Comparison of ENCODE assay signal across 8 mouse cellular contexts in genomic region chr7:34393215-34393614, GRCm38 (mm10). TPM values are rescaled to one million over a fixed set of nuclear protein-coding genes. Genes with fewer than 3 reads are reported as not detected.
DNase-seq lines count a peak whose midpoint lies in the region; ATAC-seq and TF ChIP-seq lines count a peak whose summit lies in the region.

Lsm14a (minus strand) TSS chr7:34393315.

- H3K36me3 ChIP-seq in spleen, adult 2 months (ENCODE audit: control insufficient read depth, insufficient read depth, low read length), result 0 out of 2 replicates have a peak, but pooled peaks cover 3% of the 10 kb centered on the region
- no peaks in the 10 kb centered on the region for H3K36me3 ChIP-seq in limb, embryonic 14.5 days (ENCODE audit: control insufficient read depth, insufficient read depth, low read length)
- no peaks in the 10 kb centered on the region for H3K36me3 ChIP-seq in stomach, embryonic 14.5 days (ENCODE audit: control insufficient read depth, insufficient read depth, low read length)

- H3K9me3 ChIP-seq in limb, embryonic 14.5 days (ENCODE audit: control insufficient read depth, low read length), result no peaks in the 10 kb centered on the region
- no peaks in the 10 kb centered on the region for H3K9me3 ChIP-seq in stomach, embryonic 14.5 days (ENCODE audit: control insufficient read depth, low read depth, low read length)

- DNase-seq in spleen, adult 2 months (ENCODE audit: low read depth in 1 of 2, low spot score in 2 of 2), result no peak
- no peak for DNase-seq in spleen, adult 18-20 months
- no peak for DNase-seq in heart, postnatal 36 days
- no peak for DNase-seq in limb, embryonic 14.5 days (ENCODE audit: low spot score)
- no peak for DNase-seq in spleen, adult 12 weeks (ENCODE audit: low spot score)
- DNase-seq in testis, postnatal 10 days (ENCODE audit: low spot score), result no peak

- H3K4me3 ChIP-seq in spleen, adult 2 months (ENCODE audit: extremely low read depth, insufficient read depth, insufficient read length), result no peak within 1 kb of the TSS
- no peak within 1 kb of the TSS for H3K4me3 ChIP-seq in limb, embryonic 14.5 days (replicated peaks; ENCODE audit: low read length)
- H3K4me3 ChIP-seq in stomach, embryonic 14.5 days (ENCODE audit: low read depth, low read length), result no peak within 1 kb of the TSS

- no peak within 1 kb of the TSS for H3K9ac ChIP-seq in limb, embryonic 14.5 days (ENCODE audit: low read depth, low read length, severe bottlenecking)
- H3K9ac ChIP-seq in stomach, embryonic 14.5 days (replicated peaks; ENCODE audit: low read depth, low read length), result no peak within 1 kb of the TSS

- no peaks in the 10 kb centered on the region for H3K27me3 ChIP-seq in spleen, adult 2 months (ENCODE audit: control insufficient read depth, insufficient read depth, low read length)
- no peaks in the 10 kb centered on the region for H3K27me3 ChIP-seq in limb, embryonic 14.5 days (ENCODE audit: control insufficient read depth, insufficient read depth, low read length)
- no peaks in the 10 kb centered on the region for H3K27me3 ChIP-seq in stomach, embryonic 14.5 days (ENCODE audit: control insufficient read depth, insufficient read depth, low read length)

- no peak within 1 kb of the TSS for H3K4me2 ChIP-seq in limb, embryonic 14.5 days (replicated peaks; ENCODE audit: low read depth, low read length, severe bottlenecking)
- H3K4me2 ChIP-seq in stomach, embryonic 14.5 days (replicated peaks; ENCODE audit: low read depth, low read length), result no peak within 1 kb of the TSS

- H3K27ac ChIP-seq in spleen, adult 2 months (ENCODE audit: insufficient read depth, low read length), result no peak within 1 kb of the TSS
- H3K27ac ChIP-seq in limb, embryonic 14.5 days (replicated peaks; ENCODE audit: low read depth, low read length), result no peak within 1 kb of the TSS
- no peak within 1 kb of the TSS for H3K27ac ChIP-seq in stomach, embryonic 14.5 days (ENCODE audit: low read length)

- peaks cover 8% of the 10 kb centered on the region for H3K4me1 ChIP-seq in spleen, adult 2 months (ENCODE audit: control insufficient read depth, insufficient read depth, insufficient read length)
- H3K4me1 ChIP-seq in limb, embryonic 14.5 days (ENCODE audit: control insufficient read depth, insufficient read depth, low read length), result peaks cover 11% of the 10 kb centered on the region
- H3K4me1 ChIP-seq in stomach, embryonic 14.5 days (ENCODE audit: control insufficient read depth, insufficient read depth, low read length), result peaks cover 9% of the 10 kb centered on the region

- no peak for ATAC-seq in erythroid progenitor cell, adult 5-6 weeks (replicated peaks; ENCODE audit: low FRiP score, poor library complexity, severe bottlenecking)
- ATAC-seq in limb, embryonic 14.5 days (ENCODE audit: low FRiP score, low read depth), result no peak
- ATAC-seq in stomach, embryonic 14.5 days (ENCODE audit: insufficient number of reproducible peaks, insufficient read depth, low FRiP score, low read depth), result no peak

- intact Hi-C loops in heart, postnatal 36 days (cut with DNase I), result no loop called here

- no peak for TF ChIP-seq POLR2A in spleen, adult 2 months (IDR thresholded peaks at IDR 0.05; ENCODE audit: low read depth, low read length)
- no peak for TF ChIP-seq POLR2A in limb, embryonic 14.5 days (IDR thresholded peaks at IDR 0.05; ENCODE audit: borderline replicate concordance, extremely low read depth, insufficient read depth, insufficient read length)

- no peak for TF ChIP-seq CTCF in spleen, adult 2 months (IDR thresholded peaks at IDR 0.05; ENCODE audit: extremely low read depth, insufficient read depth, insufficient read length, insufficient replicate concordance)

RNA-seq across cellular contexts. Expression of gene Lsm14a, which starts in this region (rescaled TPM):
- polyA plus RNA-seq in spleen, adult 2 months (2012; rRNA removed), result 33.6 and 37.1 TPM in 2 replicates
- 116 and 158 TPM in 2 replicates for total RNA-seq in erythroid progenitor cell, adult 5-6 weeks (2015; ENCODE audit: low replicate concordance)
- total RNA-seq in erythroid progenitor cell, adult 5-6 weeks (2017; ENCODE audit: low replicate concordance), result 129 and 190 TPM in 2 replicates
- total RNA-seq in heart, postnatal 36 days (2021), result 10 to 100 TPM; 82.9 to 83.7 TPM
- polyA plus RNA-seq in limb, embryonic 14.5 days (2012; rRNA removed), result 87.0 and 92.4 TPM in 2 replicates
- polyA plus RNA-seq in limb, embryonic 14.5 days (2014; fragmentation: Nextera tagmentation; extraction: Ambion mirVana), result 64.6 and 65.8 TPM in 2 replicates
- polyA plus RNA-seq in stomach, embryonic 14.5 days (2014; fragmentation: Nextera tagmentation; extraction: Ambion mirVana), result 53.8 and 58.6 TPM in 2 replicates
